Mouse (Mus musculus) Patski (cell line): ENCODE data around the gene Olfr481. TPM values are rescaled to one million over a fixed set of nuclear protein-coding genes. Genes with fewer than 3 reads are reported as not detected.

Experiments
- ATAC-seq: fragments of 100-300 bp; one replicate; pipeline ENCODE4 v1.8.0; 2021
- CTCF ChIA-PET: fragments of 350-600 bp; sonication (Branson Sonifier 250); formaldehyde crosslinking; loops from one replicate; lab custom pipeline; 2022; ENCODE audit warnings: inconsistent platforms; lab: Charles Lee
- POLR2A ChIA-PET: fragments of 350-600 bp; sonication (Branson Sonifier 250); formaldehyde crosslinking; loops from one replicate; lab custom pipeline; 2022; ENCODE audit warnings: antibody characterized with exemption, inconsistent platforms; lab: Charles Lee
- DNase-seq: peaks from one replicate; pipeline ENCODE4 v3.0.0-alpha.2; 2011; ENCODE audit warnings: low read depth, low spot score
- H3K27me3 ChIP-seq: fragments of 371-371 bp; one replicate; pipeline ENCODE4 v1.5.1; 2021
- CTCF ChIP-seq: fragments of 100-300 bp; IDR thresholded peaks from one replicate; pipeline ENCODE4 v1.5.1; 2021
- in situ Hi-C: fragments of 300-500 bp; cut with MboI; formaldehyde crosslinking; loops from 3 replicates; pipeline ENCODE4 v1.11.1; 2018; ENCODE audit warnings: low pct_unique_long_range_greater_than_20kb, mixed read lengths
- polyA plus RNA-seq: library from polyadenylated mRNA; unstranded; gene quantifications from one replicate; pipeline ENCODE4 v1.2.3, GENCODE M21; 2021

Olfr481 gene
- polyA plus RNA-seq = not detected

- no peak for TF ChIP-seq CTCF
- H3K27me3 ChIP-seq = no peaks in the 10 kb centered on the region
- in situ Hi-C loops = no loop called here
- ChIA-PET CTCF (no interaction called here), POLR2A (no interaction called here)
- ATAC-seq (no peak), DNase-seq (no peak)
Measured at GRCm38 (mm10) chr7:108079555-108079954, at the start of gene Olfr481. Gene Olfr481 (plus strand): TSS chr7:108079855.

- ChIA-PET POLR2A (no interaction called here), CTCF (no interaction called here)
- DNase-seq = no peak
- H3K27me3 ChIP-seq = no peaks in the 10 kb centered on the region
- no peak for TF ChIP-seq CTCF
- ATAC-seq = no peak
- in situ Hi-C loops = no loop called here
Measured at GRCm38 (mm10) chr7:108033889-108034288, 45.8 kb upstream of the Olfr481 start, which contains the start of gene Olfr478. Gene Olfr478 (minus strand): TSS chr7:108033989.

- in situ Hi-C loops = no loop called here
- ATAC-seq (no peak), DNase-seq (no peak)
- ChIA-PET POLR2A (no interaction called here), CTCF (no interaction called here)
- no peak for TF ChIP-seq CTCF
- H3K27me3 ChIP-seq = no peaks in the 10 kb centered on the region
Measured at GRCm38 (mm10) chr7:108050393-108050792, 29.3 kb upstream of the Olfr481 start, which contains the start of gene Olfr479. Gene Olfr479 (plus strand): TSS chr7:108050693.

GRCm38 (mm10) chr7:108067246-108067645 is 12.4 kb upstream of the Olfr481 start, which contains the start of gene Olfr480:
Gene Olfr480 (minus strand): TSS chr7:108067346.
- ChIA-PET CTCF (no interaction called here), POLR2A (no interaction called here)
- DNase-seq (no peak), ATAC-seq (no peak)
- in situ Hi-C loops = no loop called here
- no peak for TF ChIP-seq CTCF
- H3K27me3 ChIP-seq = no peaks in the 10 kb centered on the region

GRCm38 (mm10) chr7:108097486-108097885 is 17.8 kb downstream of the Olfr481 start, which contains the start of gene Olfr482:
Gene Olfr482 (minus strand): TSS chr7:108097586.
- H3K27me3 ChIP-seq = no peaks in the 10 kb centered on the region
- ATAC-seq (no peak), DNase-seq (no peak)
- POLR2A ChIA-PET = no interaction called here
- CTCF ChIA-PET = no interaction called here
- in situ Hi-C loops = no loop called here
- TF ChIP-seq CTCF = no peak

GRCm38 (mm10) chr7:108100549-108100948 is 20.9 kb downstream of the Olfr481 start, which contains the start of gene Olfr483:
Gene Olfr483 (plus strand): TSS chr7:108100849.
- POLR2A ChIA-PET = no interaction called here
- DNase-seq = no peak
- CTCF ChIA-PET = no interaction called here
- TF ChIP-seq CTCF = no peak
- in situ Hi-C loops = no loop called here
- no peaks in the 10 kb centered on the region for H3K27me3 ChIP-seq
- ATAC-seq = no peak

GRCm38 (mm10) chr7:108120681-108121080 is 41.0 kb downstream of the Olfr481 start:
- DNase-seq (no peak), ATAC-seq (no peak)
- CTCF ChIA-PET = no interaction called here
- H3K27me3 ChIP-seq = no peaks in the 10 kb centered on the region
- in situ Hi-C loops = no loop called here
- no peak for TF ChIP-seq CTCF
- POLR2A ChIA-PET = no interaction called here

GRCm38 (mm10) chr7:108121416-108121815 is 41.8 kb downstream of the Olfr481 start:
- no peak for TF ChIP-seq CTCF
- ChIA-PET CTCF (no interaction called here), POLR2A (no interaction called here)
- H3K27me3 ChIP-seq = no peaks in the 10 kb centered on the region
- in situ Hi-C loops = no loop called here
- ATAC-seq = no peak
- no peak for DNase-seq

- POLR2A ChIA-PET = no interaction called here
- in situ Hi-C loops = no loop called here
- H3K27me3 ChIP-seq = no peaks in the 10 kb centered on the region
- CTCF ChIA-PET = no interaction called here
- TF ChIP-seq CTCF = no peak
- DNase-seq (no peak), ATAC-seq (no peak)
Measured at GRCm38 (mm10) chr7:108127349-108127748, 47.7 kb downstream of the Olfr481 start, which contains the start of gene Olfr484. Gene Olfr484 (minus strand): TSS chr7:108127449.

Other genes starting within 250 kb of the Olfr481 start
- gene Olfr470, start 232.4 kb upstream of the Olfr481 start, polyA plus RNA-seq = not detected
- 0.01 TPM for gene Olfr472, start 182.0 kb upstream of the Olfr481 start, polyA plus RNA-seq
- gene Olfr473, start 149.4 kb upstream of the Olfr481 start, polyA plus RNA-seq = not detected
- not detected for gene Olfr474, start 125.2 kb upstream of the Olfr481 start, polyA plus RNA-seq
- gene Olfr476, start 115.1 kb upstream of the Olfr481 start, polyA plus RNA-seq = not detected
- gene Olfr477, start 93.2 kb upstream of the Olfr481 start, polyA plus RNA-seq = 0.01 TPM
- gene Olfr478, start 45.9 kb upstream of the Olfr481 start, polyA plus RNA-seq = not detected
- not detected for gene Olfr479, start 29.2 kb upstream of the Olfr481 start, polyA plus RNA-seq
- gene Olfr480, start 12.5 kb upstream of the Olfr481 start, polyA plus RNA-seq = not detected
- gene Olfr482, start 17.7 kb downstream of the Olfr481 start, polyA plus RNA-seq = 9.6 TPM
- not detected for gene Olfr483, start 21.0 kb downstream of the Olfr481 start, polyA plus RNA-seq
- gene Olfr484, start 47.6 kb downstream of the Olfr481 start, polyA plus RNA-seq = not detected
- not detected for gene Olfr485, start 80.0 kb downstream of the Olfr481 start, polyA plus RNA-seq
- gene Olfr486, start 92.9 kb downstream of the Olfr481 start, polyA plus RNA-seq = not detected
- not detected for gene Olfr487, start 134.8 kb downstream of the Olfr481 start, polyA plus RNA-seq
- not detected for gene Olfr488, start 178.5 kb downstream of the Olfr481 start, polyA plus RNA-seq
- gene Olfr490, start 209.1 kb downstream of the Olfr481 start, polyA plus RNA-seq = not detected
- not detected for gene Olfr491, start 233.6 kb downstream of the Olfr481 start, polyA plus RNA-seq
- not detected for gene Olfr492, start 243.8 kb downstream of the Olfr481 start, polyA plus RNA-seq